ENCODE assay signal across 8 mouse cellular contexts in genomic region chr19:34825946-34826655, GRCm38 (mm10). TPM values are rescaled to one million over a fixed set of nuclear protein-coding genes. Genes with fewer than 3 reads are reported as not detected.
DNase-seq lines count a peak whose midpoint lies in the region; ATAC-seq and TF ChIP-seq lines count a peak whose summit lies in the region.

No protein-coding gene starts in this region.

- no peaks in the 10 kb centered on the region for H3K4me1 ChIP-seq in hindbrain, postnatal 0 days (ENCODE audit: insufficient read depth, low read length)
- no peaks in the 10 kb centered on the region for H3K4me1 ChIP-seq in liver, embryonic 14.5 days (replicated peaks; ENCODE audit: control insufficient read depth in 2 of 2, insufficient read depth in 2 of 2, low read length in 1 of 2)

- peak; percentile 69 for TF ChIP-seq CTCF in hindbrain, postnatal 0 days (IDR thresholded peaks at IDR 0.05; ENCODE audit: low read depth)
- TF ChIP-seq CTCF in liver, embryonic 14.5 days (IDR thresholded peaks at IDR 0.05; ENCODE audit: low read depth): peak; percentile 64

- H3K27ac ChIP-seq in hindbrain, postnatal 0 days: no peak overlapping the region
- H3K27ac ChIP-seq in liver, embryonic 14.5 days: no peak overlapping the region

- H3K4me3 ChIP-seq in hindbrain, postnatal 0 days (ENCODE audit: low read length): no peak overlapping the region
- H3K4me3 ChIP-seq in liver, embryonic 14.5 days (ENCODE audit: insufficient read depth in 1 of 2, low read depth in 2 of 2, low read length in 2 of 2): no peak overlapping the region

- no peaks in the 10 kb centered on the region; the same call in 1 of the 2 replicates for H3K36me3 ChIP-seq in hindbrain, postnatal 0 days (ENCODE audit: insufficient read depth, low read length)
- H3K36me3 ChIP-seq in liver, embryonic 14.5 days (replicated peaks; ENCODE audit: control insufficient read depth, insufficient read depth, low read depth): no peaks in the 10 kb centered on the region

- ATAC-seq in hindbrain, postnatal 0 days: no peak
- no peak for ATAC-seq in liver, embryonic 14.5 days (ENCODE audit: insufficient read depth)

- peak; percentile 27 to 48 for DNase-seq in heart, adult 18-20 months
- no peak for DNase-seq in heart, adult 8-10 months (ENCODE audit: low spot score)
- DNase-seq in 416B (ENCODE audit: low read depth): peak; percentile 62
- peak; percentile 40 for DNase-seq in adipocyte (ENCODE audit: low spot score)
- peak; percentile 66 for DNase-seq in embryo, embryonic 10.5 days (ENCODE audit: low spot score)
- peak; percentile 65 for DNase-seq in hindbrain, postnatal 0 days (ENCODE audit: low spot score)
- no peak for DNase-seq in liver, embryonic 14.5 days (ENCODE audit: low read depth in 3 of 3, low spot score in 3 of 3)
- peak; percentile 74 for DNase-seq in retina, embryonic 14.5 days (ENCODE audit: low spot score)

- no peaks in the 10 kb centered on the region for H3K27me3 ChIP-seq in hindbrain, postnatal 0 days (ENCODE audit: insufficient read depth, low read length)
- no peaks in the 10 kb centered on the region for H3K27me3 ChIP-seq in liver, embryonic 14.5 days (ENCODE audit: control insufficient read depth, insufficient read depth, low read length)

- TF ChIP-seq EP300 in liver, embryonic 14.5 days (IDR thresholded peaks at IDR 0.05; ENCODE audit: low read depth): no peak

- no peak overlapping the region for H3K4me2 ChIP-seq in hindbrain, postnatal 0 days (ENCODE audit: low read depth, low read length)
- H3K4me2 ChIP-seq in liver, embryonic 14.5 days (ENCODE audit: low read depth): no peak overlapping the region

- 61% methylated on average over 13 of the region's 13 CpGs for WGBS in hindbrain, postnatal 0 days
- WGBS in liver, embryonic 14.5 days (ENCODE audit: insufficient replicate concordance): 47% methylated on average over 13 of the region's 13 CpGs

- no peaks in the 10 kb centered on the region for H3K9me3 ChIP-seq in hindbrain, postnatal 0 days (ENCODE audit: low read length)
- no peaks in the 10 kb centered on the region for H3K9me3 ChIP-seq in liver, embryonic 14.5 days (ENCODE audit: control insufficient read depth, low read length)

- H3K9ac ChIP-seq in hindbrain, postnatal 0 days (replicated peaks; ENCODE audit: low read length): no peak overlapping the region
- no peak overlapping the region for H3K9ac ChIP-seq in liver, embryonic 14.5 days (replicated peaks)

RNA-seq across cellular contexts. Expression of gene Pank1, which starts 53.2 kb away (rescaled TPM):
- 10 to 100 TPM; 41.2 to 47.1 TPM for total RNA-seq in heart, adult 18-20 months (2021)
- 10 to 100 TPM; 40.7 to 48.9 (median 45.0) TPM for total RNA-seq in heart, adult 8-10 months (2022)
- total RNA-seq in hindbrain, postnatal 0 days (2014; rRNA removed): 11.2 and 16.1 TPM in 2 replicates
- 7.4 and 7.7 TPM in 2 replicates for polyA plus RNA-seq in hindbrain, postnatal 0 days (2015; fragmentation: Nextera tagmentation; extraction: Ambion mirVana)
- 1.7 and 2.5 TPM in 2 replicates for polyA plus RNA-seq in liver, embryonic 14.5 days (2012; rRNA removed)
- polyA plus RNA-seq in liver, embryonic 14.5 days (2014; fragmentation: Nextera tagmentation; extraction: Ambion mirVana): 6.7 and 7.1 TPM in 2 replicates

Comparison
In these comparisons a context has a peak if more than half of its experiments do, and no peak if none do; other contexts are left out.
1. DNase-seq: peak in heart, adult 18-20 months (2 of 2), 416B (single experiment), adipocyte (single experiment), embryo, embryonic 10.5 days (single experiment), hindbrain, postnatal 0 days (single experiment) and retina, embryonic 14.5 days (single experiment); none in heart, adult 8-10 months (single experiment) and liver, embryonic 14.5 days (0 of 3).